Mouse (Mus musculus) right cerebral cortex, adult 18-20 months (tissue): Measurements from ENCODE around the gene Gm42688.
A peak's percentile ranks its signal among the peaks of the same experiment; 100 is the strongest.

Experiments
- DNase-seq: peaks from one replicate; pipeline ENCODE4 v3.0.0; 2022; ENCODE audit warnings: mixed read lengths

The Gm42688 gene

DNA sequence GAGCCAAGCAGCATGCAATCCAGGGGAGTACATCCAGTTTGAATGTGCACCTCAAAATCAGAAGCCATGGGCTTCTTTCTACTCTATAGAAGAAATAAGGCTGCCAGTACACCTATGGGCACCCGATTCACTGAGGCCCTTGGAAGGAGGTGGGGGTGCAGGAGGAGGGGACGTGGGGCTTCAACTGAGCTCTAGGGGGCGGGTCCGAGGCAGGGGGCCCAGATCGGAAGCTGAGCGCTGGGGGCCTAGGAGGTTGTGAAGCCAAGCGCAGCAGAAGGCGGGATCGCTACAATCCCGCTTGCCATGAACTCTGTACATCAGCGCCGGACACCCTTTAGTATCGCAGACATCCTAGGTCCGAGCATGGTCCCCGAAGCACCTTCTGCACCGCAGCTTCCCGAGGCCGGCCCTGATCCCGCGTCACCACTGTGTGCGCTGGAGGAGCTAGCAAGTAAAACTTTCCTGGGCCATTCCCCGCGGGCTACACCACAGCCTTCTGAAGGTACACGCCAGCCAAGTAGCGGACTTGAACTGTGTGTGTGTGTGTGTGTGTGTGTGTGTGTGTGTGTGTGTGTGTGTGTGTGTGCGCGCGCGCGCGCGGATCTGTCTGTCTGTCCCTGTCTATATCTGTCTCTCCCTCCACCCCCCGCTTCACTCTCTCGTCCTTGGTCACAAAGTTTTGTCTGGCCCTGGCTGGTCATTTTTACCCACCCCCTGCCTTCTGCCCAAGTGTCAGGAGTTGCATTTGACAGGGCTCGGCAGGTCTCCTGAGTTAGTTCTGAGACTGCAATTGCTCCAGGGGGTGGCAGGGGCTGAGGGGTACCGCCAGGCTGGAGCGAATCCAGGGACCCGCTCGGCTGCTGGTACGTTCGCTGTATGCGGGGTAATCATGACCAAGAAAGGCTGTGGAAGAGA, 15.0 kb upstream of the Gm42688 start, which contains the start of gene Lbx2:
Gene Lbx2 (plus strand): TSS at position 247 of the 915 bp plus-strand sequence.
- no peak for DNase-seq

DNA sequence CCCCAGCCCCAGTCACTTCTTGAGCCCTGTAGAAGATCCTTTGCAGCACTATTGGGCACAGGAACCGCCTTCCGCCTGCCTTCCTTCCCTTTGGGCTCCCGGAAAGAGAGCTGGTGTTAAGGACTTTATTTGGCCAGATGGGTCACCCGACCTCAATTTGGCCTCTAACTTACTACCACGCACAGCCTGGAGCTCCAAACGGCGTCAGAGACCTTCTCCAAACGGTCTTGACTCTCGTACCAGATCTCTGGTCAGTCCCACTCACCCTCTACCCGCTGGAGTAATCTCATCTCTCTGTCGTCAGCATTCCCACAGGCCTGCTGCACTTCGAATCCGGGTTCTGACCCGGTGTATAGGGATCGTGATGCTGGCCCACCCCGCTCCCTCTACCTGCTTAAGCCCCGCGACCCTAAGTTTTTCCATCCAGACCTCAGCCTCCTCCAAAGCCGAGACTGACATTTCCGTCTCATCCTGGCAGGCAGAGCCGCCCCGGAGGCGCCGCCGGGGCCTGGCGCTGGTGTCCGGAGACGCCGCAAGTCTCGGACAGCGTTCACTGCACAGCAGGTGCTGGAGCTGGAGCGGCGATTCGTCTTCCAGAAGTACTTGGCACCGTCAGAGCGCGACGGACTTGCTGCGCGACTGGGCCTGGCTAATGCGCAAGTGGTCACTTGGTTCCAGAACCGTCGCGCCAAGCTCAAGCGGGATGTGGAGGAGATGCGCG, 14.1 kb upstream of the Gm42688 start:
- no peak for DNase-seq

DNA sequence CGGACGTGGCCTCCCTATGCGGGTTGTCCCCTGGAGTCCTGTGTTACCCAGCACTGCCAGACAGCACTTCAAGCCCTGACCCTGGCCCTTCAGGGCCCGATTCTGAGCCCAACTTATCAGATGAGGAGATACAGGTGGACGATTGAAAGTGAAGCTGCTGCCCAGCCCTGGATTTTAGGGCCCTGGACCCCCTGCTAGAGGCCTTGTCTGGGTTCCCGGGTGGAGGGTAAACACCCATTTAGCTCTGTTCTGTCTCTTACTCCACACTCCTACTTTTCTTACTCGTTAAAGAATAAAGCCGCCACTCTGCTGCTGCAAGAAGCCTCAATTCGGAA, 13.5 kb upstream of the Gm42688 start:
- no peak for DNase-seq

DNA sequence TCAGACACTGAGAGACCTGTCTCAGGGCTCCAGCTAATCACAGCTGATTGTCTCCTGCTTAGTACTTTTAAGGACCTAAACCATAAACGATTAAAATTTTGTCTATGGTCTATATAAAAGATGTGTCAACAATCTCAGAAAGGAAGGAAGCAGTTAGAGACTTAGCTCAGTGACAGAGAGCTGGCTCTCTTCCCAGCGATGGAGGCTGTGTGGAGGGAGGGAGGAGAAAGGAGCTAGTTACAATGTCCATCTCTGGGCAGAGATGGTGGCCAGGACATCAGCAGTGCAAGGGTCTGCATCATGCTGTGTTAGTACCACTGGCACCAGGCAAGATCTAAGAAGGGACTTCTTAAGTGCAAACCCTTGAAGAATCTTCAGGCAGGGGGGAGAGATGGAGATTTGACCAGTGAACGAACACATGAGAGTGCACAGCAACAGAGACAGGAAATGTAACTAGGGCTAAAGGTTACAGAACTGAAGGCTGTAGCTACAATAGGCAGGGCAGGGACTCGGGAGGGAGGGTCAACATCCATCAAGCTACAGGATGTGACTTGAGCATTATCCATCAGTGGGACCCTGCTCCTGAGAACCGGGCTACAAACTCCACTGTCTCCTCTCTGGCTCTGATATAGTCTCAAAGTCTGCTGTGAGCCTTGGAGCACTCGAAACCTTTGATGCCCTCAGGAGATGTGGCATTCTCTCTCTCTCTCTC, 8.8 kb upstream of the Gm42688 start:
- no peak for DNase-seq

DNA sequence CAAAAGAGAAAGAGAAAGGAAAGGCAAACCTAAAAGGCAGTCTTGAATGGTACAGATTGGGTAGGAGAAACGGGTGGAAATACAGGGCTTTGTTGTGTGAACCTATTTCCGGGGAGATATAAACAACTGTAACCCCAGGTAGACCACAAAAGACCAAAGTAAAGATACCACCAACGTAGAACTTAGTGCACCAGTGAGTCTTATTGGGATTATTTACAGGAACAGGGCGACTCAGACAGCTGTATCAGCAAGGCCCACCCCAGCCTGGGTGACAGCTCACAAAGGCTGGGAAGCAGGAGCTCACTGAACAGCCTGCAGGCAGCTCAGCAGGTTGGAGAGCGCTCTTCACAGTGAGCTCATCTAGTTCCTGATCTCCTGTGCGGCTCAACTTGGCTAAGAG, 5.4 kb upstream of the Gm42688 start:
- no peak for DNase-seq

DNA sequence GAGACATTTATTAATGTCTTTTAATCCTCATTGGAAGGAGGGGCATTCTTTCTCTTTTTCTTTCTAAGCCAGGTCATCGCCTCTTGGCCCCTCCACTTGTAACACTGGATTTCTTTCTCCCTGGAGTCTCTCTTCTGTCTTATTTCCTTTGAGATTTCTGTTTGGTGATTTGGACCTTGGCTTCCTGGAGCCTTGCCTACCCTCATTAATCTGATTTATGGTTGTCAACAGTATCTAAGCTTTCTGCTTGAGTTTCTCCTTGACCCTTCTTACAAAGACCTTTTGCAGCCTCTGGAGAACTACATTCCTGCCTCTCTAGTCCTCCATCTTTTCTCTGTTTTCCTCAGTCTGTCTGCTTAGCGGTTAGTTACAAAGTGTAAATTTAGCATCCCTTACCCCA, 3.0 kb upstream of the Gm42688 start:
- DNase-seq = no peak

DNA sequence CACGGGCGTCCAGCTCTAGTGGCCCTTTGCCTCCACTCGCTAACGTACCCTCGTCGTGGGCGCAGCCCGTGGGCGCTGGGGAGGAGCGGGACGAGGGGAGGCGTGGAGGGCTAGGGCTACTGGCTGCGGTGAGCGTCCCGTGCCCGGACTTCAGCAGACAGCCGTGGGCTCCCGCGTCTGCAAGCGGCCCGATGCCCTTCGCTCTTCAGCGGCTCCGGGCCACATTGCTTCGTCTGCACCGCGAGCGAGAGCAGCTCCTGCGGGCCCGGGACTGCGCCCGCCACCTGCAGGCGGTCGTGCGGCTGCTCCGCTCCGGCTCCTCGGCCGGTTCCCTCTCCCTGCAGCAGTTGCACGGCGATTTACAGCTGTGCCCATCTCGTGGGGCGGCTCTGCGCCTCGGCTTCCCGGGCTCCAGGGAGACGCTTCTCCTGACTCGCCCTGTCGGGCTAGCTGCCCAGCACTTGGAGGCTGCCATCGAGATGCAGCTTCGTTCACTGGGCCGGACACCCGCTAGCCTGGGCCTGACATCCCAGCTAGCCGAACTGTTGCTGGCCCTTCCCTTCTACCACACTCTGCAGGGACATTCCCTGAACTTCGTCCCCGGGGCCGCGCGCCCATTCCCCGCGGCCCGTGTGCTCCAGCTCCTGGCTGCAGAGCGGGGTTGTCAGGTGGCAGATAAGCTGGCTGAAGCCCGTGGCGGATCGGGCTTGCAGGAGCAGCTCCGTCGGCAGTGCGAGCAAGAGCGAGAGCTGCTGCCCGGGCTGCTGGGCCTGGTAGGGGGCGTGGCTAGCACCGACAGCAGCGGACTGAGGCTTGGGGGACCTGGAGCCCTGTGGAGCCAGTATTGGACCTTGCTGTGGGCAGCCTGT, 505 bp downstream of the Gm42688 start:
- DNase-seq = peak; percentile 59

DNA sequence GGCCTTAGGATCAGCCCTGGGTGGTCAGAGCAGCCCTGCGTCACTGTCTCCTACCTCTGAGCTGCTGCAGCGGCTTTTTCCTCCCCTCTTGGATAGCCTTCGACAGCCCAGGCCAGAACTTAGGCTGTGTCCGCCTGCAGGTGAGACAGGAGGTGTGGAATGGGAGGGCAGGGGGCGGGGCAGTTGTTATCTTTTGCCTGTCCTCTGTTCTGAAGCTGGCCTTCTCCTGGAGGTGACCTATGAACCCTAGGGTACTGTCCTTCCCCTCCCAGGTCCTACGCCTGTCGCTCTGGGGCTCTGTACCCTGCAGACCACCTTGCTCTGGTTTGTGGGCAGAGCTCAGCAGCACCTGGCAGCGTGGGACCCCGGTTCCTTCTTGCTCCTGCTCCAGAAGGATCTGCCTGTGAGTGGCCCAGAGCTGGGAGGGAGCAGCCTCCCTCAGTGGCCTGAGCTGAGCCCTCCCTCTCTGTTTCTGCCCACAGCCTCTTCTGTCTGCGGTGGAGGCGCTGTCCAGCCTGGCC, 1.8 kb downstream of the Gm42688 start:
- no peak for DNase-seq

DNA sequence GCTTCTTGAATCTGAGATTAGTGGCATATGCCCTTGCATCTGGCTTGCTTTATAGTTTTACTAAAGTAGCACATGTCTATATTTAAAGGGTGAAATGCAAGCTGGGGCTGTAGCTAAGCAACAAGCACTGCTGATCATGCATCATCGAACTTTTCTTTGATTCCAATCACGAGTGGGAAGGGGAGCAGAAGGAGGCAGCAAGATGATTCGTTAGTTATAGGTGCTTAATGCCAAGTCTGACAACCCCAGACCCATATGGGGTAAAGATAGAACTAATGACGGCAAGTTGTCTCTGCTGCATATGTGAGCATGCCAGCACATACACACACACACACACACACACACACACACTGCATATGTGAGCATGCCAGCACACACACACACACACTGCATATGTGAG, 2.7 kb downstream of the Gm42688 start:
- DNase-seq = no peak

DNA sequence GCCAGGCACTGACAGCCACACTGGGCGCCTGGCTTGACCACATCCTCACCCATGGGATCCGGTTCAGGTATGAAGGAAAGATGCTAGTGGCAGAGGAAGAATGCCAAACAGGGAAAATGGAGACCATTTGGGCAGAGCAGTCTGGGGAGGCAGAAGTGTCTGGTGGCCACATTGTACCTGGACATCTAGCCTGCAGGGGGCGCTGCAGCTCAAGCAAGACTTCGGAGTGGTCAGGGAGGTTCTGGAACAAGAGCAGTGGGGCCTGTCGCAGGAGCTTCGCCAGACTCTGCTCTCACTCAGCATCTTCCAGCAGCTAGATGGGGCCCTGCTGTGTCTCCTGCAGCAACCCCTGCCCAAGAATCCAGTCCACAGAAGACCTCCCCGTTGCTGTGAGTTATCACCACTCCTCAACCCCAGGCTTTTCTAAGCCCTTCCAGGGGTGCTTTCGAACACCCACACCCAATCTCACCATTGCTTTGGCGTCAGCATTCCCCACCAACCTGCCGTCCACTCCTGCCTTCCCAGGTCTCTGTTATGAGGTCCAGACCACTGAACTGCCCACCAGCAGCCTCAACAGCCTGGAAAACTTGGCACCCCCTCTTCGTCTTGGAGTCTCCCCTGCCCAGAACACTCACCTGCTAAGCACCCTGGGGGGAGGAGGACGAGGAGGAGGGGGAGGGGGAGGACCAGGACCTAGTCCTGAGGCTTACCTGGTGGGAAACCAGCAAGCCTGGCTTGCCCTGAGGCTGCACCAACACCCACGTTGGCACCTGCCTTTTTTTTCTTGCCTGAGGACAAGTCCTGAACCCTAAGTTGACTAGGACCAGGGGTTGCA, 6.4 kb downstream of the Gm42688 start:
- DNase-seq = peak; percentile 63

DNA sequence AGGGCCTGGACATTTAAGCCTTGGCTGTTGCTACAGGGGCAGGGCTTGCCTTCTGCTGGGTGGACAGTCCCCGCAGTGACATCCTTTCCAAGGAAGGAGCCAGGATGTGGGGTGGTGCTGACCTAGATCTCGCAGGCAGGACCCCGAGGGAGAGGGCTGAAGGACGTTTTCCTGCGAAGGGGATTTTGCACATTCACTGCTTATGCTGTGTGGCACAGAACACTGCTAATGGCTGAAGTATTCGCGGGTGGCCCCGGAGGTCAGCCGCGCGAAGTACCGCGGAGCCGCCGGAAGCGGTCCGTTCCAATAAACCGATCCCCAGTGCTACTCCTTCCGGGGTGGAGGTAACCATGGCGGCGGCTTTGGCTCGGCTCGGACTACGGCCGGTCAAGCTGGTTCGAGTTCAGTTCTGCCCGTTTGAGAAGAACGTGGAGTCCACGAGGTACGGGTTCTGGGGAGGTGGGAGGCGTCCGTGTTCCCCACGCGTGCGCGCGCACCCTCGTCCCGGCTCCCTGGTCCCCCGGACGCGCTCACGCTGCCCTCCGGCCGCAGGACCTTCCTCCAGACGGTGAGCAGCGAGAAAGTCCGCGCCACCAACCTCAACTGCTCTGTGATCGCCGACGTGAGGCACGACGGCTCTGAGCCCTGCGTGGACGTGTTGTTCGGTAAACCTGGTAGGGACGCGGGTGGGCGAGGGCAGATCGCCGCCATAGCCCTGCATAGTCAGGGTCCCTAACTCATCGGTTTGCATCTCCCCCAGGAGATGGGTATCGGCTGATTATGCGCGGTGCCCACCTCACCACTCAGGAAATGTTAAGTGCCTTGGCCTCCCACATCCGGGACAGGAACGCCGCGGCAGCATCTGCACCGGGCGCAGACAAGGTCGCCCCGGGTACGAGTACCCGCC, 7.6 kb downstream of the Gm42688 start, which contains the start of gene Mrpl53:
Gene Mrpl53 (plus strand): TSS at position 279 of the 907 bp plus-strand sequence.
- peak; percentile 81 for DNase-seq

DNA sequence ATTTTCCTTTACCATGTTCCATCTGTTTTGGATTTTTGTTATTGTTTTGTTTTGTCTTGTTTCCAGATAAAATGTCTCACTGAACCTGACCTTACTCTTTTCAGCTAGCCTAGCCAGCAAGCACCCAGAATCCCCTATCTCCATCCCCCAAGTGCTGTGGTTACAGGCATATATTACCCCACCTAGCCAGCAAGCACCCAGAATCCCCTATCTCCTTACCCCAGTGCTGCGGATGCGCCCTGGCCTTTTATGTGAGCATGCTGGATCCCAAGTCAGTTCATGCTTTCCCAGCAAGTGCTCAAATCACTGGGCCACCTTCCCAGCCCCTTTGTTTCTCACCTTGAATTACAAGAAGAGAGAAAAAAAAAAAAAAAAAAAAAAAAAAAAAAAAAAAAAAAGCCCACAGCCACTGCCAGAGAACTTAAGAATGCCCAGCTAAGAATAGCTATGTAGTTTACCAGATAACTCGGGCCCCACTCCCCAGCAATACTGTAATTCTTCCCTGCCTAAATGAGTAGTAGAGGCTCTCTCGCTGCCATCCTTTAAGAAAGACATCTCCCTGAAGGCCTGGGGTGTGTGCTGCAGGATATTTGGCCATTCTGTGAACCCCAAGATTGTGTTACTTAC, 10.2 kb downstream of the Gm42688 start:
- no peak for DNase-seq

DNA sequence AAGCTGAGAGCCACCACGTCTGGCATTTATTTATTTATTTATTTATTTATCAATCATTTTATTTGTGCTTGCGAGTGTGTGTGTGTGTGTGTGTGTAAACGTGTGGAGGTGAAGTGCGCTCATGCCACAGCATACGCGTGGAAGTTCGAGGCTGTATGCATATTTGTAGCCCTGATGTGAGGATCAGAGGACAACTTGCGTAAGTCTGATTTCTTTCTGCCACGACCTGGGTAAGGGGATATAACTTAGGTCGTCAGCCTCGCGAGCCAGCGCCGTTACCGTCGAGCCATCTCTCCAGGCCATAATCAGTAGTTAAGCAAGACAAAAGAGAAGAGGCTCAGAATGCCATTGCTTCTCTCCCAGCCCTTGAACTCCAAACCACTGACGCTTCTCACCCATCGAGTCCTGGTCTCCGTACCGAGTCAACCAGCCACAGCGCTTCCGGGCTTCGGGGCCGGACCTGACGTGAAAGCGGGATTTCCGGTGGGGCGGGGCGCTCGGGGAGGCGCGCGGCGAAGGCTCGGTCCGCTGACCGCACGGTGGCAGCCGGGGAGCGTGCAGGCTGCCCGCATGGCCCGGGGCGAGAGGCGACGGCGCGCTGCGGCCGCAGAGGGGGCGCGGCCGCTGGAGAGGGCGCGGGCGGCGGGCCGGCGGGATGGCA, 13.7 kb downstream of the Gm42688 start, which contains the start of gene Mogs:
Gene Mogs (plus strand): TSS at position 486 of the 661 bp plus-strand sequence.
- DNase-seq = peak; percentile 94

DNA sequence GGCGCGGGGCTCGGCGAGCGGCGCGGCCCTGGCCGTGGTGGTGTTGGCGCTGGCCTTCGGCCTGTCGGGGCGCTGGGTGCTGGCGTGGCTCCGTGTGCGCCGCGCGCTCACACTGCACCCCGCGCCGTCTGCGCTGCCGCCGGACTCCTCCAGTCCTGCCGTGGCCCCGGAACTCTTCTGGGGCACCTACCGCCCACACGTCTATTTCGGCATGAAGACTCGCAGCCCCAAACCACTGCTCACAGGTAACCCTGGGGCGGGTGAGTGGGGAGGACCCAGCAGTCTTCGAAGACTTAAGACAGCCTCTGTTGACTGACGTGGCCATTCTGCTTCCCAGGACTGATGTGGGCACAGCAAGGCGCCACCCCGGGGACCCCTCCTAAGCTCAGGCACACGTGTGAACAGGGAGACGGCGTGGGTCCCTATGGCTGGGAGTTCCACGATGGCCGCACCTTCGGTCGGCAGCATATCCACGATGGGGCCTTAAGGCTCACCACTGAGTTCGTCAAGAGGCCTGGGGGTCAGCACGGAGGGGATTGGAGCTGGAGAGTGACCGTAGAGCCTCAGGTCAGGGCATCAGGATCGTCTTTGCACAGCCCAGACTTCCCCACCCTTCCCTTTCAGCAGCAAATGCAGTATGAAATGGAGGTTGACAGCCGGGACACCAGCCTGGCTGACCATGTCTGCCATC, 14.4 kb downstream of the Gm42688 start:
- DNase-seq = no peak

DNA sequence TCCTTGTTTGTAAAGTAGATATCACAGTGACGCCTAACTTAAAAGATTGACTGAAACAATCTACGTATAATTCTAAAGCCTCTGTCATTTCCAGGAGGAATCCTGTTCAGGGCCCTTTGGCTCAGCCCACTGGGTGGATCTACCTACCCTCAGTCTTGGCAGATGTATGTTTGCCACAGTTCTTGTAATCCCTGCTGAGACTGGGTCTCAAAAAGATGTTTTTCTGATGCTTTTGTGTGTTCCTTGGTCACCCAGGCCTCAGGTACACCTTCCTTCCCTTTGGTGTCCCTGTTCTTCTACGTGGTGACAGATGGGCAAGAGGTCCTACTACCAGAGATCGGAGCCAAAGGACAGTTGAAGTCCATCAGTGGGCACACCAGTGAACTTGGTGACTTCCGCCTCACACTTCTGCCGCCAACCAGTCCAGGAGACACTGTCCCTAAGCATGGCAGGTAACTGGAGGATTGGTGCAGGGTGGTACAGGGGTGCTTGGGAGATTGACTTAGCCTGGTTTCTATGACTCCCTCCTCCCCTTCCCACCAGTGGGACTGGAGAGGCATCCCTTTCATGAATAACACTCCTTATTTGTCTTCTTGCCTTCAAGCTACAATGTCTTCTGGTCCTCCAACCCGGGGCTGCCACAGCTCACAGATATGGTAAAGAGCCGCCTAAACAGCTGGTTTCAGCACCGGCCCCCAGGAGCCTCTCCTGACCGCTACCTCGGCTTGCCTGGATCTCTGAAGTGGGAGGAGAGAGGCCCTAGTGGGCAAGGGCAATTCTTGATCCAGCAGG, 15.2 kb downstream of the Gm42688 start:
- DNase-seq = no peak

DNA sequence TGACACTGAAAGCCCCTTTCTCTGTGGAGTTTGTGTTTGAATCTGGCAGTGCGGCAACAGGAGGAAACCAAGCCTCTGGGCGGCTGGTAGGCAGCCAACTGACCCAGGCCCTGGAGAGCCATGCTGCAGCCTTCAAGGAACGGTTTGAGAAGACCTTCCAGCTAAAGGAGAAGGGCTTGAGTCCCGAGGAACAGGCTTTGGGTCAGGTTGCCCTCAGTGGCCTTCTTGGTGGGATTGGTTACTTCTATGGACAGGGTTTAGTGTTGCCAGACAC, 15.7 kb downstream of the Gm42688 start:
- DNase-seq = no peak

DNA sequence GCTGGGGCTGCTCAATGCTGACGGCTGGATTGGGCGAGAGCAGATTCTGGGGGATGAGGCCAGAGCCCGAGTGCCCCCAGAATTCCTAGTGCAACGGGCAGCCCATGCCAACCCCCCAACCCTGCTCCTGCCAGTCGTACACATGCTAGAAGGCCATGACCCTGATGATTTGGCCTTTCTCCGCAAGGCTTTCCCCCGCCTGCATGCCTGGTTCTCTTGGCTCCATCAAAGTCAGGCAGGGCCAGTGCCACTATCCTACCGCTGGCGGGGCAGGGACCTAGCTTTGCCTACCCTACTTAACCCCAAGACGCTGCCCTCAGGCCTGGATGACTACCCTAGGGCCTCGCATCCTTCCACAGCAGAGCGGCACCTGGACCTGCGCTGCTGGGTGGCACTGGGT, 16.2 kb downstream of the Gm42688 start:
- no peak for DNase-seq

DNA sequence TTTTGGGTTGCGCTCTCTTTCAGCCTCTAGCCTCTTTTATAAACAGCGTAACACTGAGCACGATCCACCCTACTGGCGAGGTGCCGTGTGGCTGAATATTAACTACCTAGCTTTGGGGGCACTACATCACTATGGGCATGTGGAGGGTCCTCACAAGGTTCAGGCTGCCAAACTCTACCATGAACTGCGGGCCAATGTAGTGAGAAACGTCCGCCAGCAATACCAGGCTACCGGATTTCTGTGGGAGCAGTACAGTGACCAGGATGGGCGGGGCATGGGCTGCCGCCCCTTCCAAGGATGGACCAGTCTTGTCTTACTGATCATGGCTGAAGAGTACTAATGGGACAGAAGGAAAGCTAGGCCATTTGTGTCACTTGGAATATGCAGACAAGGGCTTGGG, 17.0 kb downstream of the Gm42688 start:
- no peak for DNase-seq
